Mouse (Mus musculus): ENCODE measurements around the gene Plekhm2.

DNA sequence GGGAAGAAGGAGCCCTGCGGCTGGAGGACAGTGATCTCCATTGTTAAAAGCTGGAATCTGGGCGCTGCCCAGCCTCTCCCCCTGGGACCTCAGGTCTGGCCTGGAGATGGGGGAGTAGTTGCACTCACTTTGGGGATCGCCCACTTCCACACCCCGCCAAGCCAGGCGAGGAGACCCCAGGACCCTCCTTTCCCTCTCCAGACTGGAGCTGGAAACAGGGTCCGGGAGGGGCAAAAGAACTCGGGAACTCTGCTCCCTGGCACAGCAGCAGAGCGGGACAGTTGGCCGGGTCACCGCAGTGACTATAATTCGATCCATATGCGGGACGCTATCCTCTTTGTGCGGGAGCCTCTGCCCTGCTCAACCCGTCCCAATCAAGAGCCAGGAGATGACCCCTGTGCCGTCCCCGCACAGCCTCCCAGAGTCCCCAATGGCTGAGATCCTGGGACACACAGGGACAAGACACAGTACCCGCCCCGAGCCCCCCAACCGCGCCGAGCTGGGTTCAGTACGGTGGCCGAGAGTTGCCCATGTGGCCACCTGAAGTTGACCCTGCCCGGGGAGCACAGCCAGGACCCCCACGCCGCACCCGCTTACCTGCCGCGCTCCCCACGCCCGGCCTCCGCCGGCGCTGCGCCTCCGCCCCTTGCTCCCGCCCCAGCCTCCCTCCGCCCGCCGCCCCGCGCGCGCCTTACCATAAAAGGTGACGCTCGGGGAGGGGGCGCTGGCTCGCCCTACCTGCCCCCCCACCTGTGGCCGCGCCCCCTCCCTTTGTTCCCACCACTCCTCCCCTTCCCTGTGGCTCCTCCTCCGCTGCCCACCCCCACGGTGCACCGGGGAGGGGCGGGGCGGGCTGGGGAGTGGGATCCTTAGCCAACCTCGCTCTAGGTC, 65.2 kb downstream of the Plekhm2 start:
- TF ChIP-seq E2F4 (IDR thresholded peaks at IDR 0.05; ENCODE audit: borderline replicate concordance, low read depth, low read length): no peak
- TF ChIP-seq EP300 (IDR thresholded peaks at IDR 0.05; ENCODE audit: low read depth in 1 of 2, low read length in 2 of 2): no peak
- TF ChIP-seq GABPA (IDR thresholded peaks at IDR 0.05; ENCODE audit: low read depth, low read length): no peak
- no peak for TF ChIP-seq TAL1 (IDR thresholded peaks at IDR 0.05; ENCODE audit: low read length)
- no peak for TF ChIP-seq ZNF384 (IDR thresholded peaks at IDR 0.05; ENCODE audit: low read depth, low read length)
- TF ChIP-seq POLR2A (IDR thresholded peaks at IDR 0.05; ENCODE audit: control insufficient read depth in 1 of 2, insufficient read depth in 1 of 2, low read depth in 1 of 2, low read length in 2 of 2, poor library complexity in 1 of 2): no peak
- TF ChIP-seq CTCF (IDR thresholded peaks at IDR 0.05 in 2 of 3, conservative IDR thresholded peaks at IDR 0.05 in 1 of 3; ENCODE audit: control insufficient read depth in 1 of 3, insufficient read depth in 1 of 3, low read depth in 2 of 3, low read length in 3 of 3, poor library complexity in 1 of 3, severe bottlenecking in 1 of 3): no peak
- no peak for TF ChIP-seq JUND (IDR thresholded peaks at IDR 0.05; ENCODE audit: low read depth, low read length)

All from MEL (cell line).